Mouse (Mus musculus) megakaryocyte progenitor cell, adult 5-6 weeks (primary cell): ENCODE data around the gene Fkbpl. TPM values are rescaled to one million over a fixed set of nuclear protein-coding genes. Genes with fewer than 3 reads are reported as not detected.
A peak's percentile ranks its signal among the peaks of the same experiment; 100 is the strongest.

ENCODE experiments used
- ATAC-seq: replicated peaks from 2 replicates; pipeline ENCODE4 v1.8.0; 2016; ENCODE audit warnings: mild to moderate bottlenecking, moderate TSS enrichment, inconsistent platforms; ENCODE audit not compliant: poor library complexity
- total RNA-seq, 2 experiments: library from RNA; stranded (forward) in 1 of 2; stranded (reverse) in 1 of 2; fragments of 157-497, 149-512 nt in 1 of 2; fragments of 200-1000 nt in 1 of 2; gene quantifications; 2 replicates each; pipeline versions ENCODE4 v1.2.3 to v1.2.4; 2015 to 2017

Fkbpl gene
- total RNA-seq, 2 experiments from 2014 or later, result 4.1 to 17.7 TPM

DNA sequence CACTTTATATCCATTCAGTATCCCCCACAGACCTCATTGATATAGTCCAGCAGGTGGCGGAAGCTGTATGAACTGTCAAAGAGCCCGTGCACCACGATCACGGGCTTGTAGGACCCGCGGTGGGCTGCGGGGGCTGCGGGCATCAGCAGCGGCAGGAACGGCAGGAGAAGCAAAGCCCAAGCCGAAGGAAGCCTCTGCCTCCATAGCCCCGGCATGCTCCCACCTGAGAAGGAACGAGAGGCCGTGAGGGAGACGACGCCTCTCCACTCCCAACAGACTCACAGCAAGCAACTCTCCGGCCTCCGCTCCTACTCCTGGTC lies 17.8 kb upstream of the Fkbpl start:
- peak; percentile 47 for ATAC-seq

DNA sequence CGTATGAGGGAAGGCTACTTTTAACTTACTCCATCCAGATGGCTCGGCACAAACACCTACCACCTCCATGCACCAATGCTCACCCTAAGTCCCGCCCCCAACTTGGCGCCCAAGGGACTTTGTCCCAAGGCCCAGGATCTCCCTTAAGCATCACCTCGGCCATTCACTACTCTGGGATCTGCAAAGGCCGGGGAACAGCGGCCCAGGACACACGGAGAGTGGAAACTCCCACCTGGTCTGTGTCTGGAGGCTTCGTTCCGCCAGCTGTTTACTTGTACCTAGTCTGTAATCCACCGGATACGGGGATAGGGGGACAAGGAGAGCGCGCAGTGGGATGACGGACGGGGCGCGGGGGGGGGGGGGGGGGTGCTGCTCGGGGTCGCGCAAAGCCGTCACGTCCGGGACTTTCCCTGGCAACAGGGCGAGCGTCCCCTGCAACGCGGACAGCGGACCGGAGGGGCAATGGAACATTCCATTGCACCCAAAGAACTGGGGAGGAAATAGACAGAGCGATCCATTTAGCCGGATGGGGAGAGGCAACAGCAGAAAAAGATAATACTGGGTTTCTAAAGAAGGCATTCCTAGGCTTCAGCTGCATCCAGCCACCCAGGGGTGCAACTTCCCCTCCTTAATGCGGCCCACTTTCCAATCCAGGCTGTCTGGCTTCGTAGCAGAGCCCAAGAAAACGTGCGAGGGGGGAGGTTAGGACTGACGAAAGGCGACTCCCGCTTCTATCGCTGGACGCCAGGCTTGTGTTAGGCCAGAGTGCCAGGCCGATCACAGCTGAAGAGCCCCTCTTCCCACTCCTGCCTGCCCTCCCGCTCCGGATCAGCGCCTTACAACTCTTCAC lies 17.2 kb upstream of the Fkbpl start:
- ATAC-seq, result peak; percentile 72

DNA sequence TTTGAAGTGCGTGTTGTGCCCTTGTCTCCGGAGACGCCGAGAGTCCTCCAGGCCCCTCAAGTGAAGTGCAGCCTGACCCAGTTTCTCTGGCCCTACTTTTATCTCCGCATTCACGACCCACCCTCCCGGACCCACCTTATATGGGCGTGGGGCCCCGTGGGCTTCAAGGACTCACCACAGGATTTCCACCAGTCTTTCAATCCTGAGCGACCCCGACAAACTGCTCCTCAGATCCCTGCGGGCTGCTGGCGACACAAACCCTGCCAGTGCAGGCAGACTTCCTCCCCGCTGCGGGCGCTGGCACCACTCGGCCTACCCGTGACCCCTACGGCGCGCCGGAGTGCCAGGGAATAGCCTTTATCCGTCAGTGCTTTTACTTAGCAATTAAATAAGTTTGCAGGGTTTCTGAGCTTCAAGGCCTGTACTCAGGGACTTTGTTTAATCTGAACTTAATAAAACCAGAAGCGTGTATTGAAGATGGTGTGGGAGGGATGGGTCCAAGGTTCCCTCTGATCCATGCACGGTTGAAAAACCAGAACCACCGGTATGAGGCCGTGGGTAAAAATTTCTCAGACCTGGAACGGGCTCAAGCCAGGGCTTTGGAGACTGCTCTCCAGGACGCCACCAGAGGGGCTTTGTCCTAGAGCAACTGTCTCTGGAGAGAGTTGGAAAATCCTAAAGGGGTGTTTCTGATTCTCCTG lies 16.5 kb upstream of the Fkbpl start, which contains the start of gene Ppt2:
TSS of gene Ppt2 (minus strand) at position 568 of the 701 bp plus-strand sequence.
- no peak for ATAC-seq

DNA sequence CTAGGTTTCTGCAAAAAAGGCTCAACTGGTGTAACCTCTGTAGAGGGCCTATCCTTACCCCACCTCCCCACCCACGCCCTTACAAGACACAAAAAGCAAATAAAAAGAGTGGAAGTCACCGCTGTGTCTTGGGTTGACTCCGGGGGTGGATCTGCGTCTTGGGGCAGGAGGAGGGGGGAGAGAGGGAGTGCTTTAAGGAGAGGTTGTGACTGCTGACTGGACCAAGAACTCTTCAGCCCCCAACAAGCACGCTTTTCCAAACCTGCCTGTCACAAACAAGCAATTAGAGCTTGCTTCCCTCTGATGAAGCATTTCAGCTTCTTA lies 16.0 kb upstream of the Fkbpl start:
- no peak for ATAC-seq

DNA sequence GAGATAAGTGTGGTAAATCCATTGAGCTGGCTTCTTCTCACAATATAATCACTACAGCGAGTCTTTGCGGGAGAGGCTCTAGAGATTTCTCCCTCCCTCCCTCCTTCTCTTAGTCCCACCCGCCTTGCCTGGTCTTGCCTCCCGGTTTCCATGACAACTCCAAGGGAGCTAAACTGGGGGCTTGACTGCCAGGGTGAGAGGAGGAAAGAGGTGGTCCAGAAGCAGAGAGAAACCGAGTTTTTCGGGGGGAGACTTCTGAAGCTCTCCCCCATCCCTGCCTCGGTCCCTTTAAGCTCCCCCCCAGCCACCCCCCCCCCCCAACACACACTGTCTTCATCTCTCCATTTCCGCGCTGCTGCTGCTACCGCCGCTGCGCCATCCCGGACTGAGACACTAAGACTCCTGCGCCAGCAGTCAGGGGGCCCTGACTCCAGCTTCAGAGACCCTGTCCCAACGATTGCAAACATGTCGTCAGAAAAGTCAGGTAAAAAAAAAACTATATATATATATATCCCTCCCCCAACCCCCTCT lies 15.3 kb upstream of the Fkbpl start, which contains the start of gene Prrt1:
TSS of gene Prrt1 (plus strand) at position 313 of the 531 bp plus-strand sequence.
- ATAC-seq, result no peak

DNA sequence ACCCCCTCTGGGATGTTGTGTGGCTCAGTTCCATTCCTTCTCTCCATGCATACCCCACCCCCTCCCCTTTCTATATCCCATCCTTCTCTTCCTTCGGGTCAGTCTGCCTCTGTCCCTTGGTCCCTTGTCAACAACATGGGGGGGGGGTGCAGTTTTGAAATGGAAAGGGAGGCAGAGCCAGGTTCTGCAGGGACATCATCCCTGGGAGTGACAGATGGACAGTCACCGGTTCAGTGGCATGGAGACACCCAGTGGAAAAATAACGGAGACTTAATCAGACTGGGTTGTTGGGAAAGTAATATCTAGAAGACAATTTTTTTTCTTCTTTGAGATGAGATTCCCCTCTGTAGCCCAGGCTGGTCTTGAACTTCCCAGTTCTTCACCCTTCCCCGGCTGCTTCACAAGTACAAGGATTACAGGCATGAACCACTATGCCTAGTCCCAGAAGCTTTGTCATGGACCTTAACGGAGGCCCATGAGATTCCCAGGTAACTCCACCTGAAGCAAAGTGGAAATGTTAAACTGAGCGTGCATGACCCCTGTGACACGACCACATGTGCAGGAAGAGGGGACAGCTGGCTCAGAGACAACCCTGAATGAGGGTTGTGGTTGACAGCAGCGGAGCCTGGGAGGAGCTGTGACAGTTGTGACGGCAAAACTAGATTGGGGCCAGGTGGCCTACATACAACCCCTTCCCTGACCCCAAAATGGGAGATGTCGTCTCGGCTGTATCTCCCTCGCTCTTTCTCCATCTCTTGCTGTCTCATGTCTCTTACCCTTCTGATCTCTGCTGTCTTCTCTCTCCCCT lies 14.6 kb upstream of the Fkbpl start:
- no peak for ATAC-seq

DNA sequence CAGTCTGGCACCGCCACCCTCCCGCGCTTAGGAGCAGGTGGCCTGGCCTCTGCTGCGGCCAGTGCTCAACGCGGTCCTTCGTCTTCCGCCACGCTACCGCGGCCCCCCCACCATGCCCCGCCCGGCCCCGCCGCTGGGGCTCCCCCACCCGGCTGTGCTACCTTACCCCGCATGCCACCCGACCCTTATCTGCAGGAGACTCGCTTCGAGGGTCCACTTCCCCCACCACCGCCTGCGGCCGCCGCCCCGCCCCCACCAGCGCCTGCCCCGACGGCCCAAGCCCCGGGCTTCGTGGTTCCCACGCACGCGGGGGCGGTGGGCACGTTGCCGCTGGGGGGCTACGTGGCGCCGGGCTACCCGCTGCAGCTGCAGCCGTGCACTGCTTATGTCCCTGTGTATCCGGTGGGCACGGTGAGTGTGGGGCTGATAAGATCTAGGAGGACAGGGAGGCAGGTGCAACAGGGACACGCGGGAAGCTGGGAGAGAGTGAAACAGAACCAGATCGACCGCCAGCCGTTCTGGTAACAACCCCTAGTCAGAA lies 13.7 kb upstream of the Fkbpl start:
- ATAC-seq, result no peak

DNA sequence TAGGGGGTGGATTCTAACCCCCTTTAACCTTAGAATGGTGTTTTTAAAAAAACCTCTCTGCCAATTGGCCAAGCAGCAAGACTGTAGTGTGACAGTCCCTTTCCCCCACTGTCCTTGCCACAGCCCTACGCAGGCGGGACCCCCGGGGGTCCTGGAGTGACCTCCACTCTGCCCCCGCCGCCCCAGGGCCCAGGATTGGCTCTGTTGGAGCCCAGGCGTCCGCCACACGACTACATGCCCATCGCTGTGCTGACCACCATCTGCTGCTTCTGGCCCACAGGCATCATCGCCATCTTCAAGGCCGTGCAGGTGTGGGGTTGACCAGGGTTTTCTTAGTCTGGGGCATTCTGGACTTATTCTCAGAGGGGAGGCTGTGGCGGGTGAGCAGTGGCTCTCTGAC lies 12.9 kb upstream of the Fkbpl start:
- ATAC-seq, result no peak

DNA sequence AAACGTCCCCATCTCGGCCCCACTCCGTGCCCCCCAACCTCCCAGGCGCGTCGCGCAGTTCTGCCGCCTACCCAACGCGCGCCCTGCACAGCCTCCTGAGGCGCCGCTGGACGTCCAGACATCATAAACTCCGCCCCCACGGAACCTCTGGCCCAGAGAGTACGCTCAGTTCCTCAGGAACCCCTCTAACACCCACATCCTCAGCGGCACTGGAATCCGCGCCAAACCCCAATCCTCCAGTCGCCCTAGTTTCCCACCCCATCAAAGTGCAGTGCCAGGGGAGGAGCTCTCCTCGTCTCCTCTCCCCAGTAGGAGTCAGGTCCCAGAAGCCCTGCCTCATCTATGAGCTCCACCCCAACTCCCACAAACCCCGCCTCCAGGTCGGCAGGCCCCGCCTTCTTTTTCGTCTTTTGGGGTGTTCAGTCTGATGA lies 12.3 kb upstream of the Fkbpl start:
- ATAC-seq, result peak; percentile 83

DNA sequence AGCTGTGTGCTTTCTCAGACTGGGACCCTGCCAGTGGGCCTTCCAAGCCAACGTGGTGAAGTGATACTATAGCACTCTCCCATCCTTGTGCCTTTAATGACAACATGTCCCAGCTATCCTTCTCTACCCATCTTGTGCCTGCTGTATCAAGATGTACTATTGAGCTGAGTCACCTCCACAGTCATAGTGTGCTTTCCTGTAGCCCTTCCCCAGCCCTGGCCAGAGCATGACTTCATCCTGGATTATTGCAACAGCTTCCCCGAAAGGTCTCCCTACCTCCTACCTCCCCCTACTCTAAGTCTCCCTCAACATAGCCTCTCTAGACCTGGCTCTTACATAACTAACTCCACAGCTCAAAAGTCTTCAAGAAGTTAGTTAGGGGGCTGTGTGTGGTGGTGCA lies 8.9 kb upstream of the Fkbpl start:
- no peak for ATAC-seq

DNA sequence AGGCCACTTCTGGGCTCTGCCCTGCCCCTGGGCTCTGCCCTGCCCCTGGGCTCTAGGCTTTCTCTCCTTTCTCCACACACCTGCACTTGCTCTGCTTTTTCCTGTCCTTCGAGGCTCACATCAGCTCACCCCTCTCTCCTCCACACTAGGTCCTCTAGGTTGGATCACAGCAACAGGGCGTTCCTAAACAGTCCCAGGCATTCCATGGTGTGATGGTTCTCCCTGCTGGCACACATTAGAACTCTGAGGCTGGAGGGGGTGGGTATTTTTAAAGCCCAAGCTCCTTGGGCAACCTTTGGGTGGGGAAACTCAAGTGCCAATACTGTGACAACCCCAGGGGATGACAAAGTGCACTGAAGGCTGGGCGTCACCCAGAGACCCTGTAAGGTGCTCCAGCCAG lies 7.1 kb upstream of the Fkbpl start:
- no peak for ATAC-seq

DNA sequence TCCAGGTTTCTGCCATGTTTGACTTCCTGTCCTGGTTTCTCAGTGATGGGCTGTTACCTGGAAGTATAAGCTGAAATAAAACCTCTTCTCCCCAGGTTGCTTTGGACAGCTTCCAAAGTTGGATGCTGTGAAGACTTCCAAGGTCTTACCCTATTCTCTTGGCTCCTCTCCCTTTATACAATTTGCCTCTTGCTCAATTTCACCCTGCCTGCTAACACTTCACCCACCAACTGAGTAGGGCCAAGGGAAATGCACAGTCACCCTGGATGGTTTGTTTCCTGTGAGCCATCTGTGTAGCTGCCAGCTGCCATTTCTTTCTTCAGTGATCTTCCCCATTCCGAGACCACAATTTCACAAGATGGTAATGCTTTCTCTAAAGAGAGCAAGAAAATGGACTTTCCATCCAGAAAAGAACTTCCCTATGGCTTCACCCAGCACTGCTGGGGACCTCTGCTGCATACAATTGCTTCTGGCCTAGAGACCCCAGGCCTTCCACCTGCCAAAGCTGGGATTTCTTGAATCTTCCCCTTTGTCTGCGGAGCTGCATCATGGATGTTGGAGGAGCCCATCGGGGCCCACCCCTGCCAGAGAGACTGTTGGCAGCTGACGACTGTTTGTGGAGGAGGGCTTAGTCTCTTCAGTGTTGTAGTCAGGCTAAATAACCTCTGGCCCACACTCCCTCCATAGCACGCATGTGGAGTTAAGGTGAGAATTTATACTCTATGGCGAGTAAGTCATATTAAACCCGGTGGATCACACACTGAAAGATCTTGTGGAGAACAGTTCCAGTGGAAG lies 4.9 kb upstream of the Fkbpl start:
- peak; percentile 79 for ATAC-seq

DNA sequence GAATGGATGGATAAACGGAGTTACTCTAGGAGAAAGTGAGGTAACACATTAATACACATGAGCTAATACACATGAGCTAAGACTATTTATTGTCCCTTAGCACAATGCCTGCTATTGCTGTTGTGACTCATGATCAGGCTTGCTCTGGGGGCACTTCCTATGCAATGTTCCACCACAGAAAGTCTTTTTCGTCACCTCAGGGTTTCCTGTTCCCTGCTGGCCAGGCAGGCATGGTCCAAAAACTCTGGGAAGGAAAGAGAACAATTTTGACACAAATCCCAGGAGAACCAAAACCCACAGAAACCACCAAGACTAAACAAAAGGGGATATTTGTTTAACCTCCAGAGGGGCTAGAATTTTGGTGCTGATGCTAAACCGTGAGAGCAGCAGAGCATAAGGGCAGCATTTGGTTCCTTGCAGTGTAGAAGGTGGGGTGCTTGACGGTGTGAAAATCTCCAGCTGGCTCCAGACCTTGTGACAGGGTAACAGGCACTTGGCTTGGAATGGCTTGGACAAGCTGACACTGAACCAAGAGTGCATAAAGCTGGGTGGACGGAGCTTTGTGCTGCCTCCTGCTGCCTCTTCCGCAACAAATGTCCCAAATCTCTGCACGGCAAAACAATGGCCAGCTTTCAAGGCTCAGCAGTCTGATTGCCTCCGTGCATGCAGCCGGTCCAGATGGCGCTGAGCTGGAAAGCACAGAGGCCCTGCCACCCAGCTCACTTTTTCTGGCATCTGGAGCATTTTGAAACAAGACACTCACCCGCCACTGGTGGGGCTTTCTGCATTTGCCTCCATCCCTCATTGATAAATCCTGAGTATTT lies 3.6 kb upstream of the Fkbpl start:
- ATAC-seq, result peak; percentile 26; the same call in 1 of the 2 replicates

DNA sequence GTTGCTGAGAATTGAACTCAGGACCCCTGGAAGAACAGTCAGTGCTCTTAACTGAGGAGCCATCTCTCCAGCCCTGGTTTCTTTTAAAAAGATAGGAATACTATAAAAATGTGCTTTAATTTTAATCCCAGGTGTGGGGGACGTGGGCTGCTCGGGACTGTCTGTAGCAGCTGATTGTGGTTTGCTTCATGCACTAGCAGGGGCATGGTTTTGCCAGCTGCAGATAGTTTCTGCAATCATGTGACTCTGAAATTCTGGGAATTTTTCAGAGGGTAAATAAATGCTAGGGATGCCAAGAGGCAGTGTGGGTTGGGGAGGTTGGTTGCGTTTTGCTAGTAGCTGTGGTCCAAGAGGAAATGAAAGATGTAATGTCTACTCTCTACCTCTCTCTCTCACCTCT lies 2.6 kb upstream of the Fkbpl start:
- ATAC-seq, result no peak

DNA sequence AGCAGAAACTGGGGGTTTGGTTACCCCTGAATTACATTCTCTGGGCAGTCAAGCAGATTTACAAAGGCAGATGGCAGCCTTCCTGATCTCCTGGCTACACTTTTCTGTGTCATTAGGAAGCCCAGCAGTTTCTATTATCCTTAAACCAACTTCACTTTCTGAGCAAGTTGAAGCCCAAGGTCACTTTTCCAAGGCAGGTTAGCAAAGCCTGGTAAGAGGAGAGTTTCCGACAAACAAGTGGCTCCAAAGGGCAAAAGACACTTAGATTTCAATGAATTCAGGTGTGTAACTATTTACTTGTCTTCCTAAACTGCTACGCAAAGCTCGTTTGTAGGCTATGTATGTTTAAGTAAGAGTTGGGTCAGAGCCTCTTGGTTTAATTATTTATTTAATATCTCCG lies 1.2 kb upstream of the Fkbpl start:
- ATAC-seq, result no peak

DNA sequence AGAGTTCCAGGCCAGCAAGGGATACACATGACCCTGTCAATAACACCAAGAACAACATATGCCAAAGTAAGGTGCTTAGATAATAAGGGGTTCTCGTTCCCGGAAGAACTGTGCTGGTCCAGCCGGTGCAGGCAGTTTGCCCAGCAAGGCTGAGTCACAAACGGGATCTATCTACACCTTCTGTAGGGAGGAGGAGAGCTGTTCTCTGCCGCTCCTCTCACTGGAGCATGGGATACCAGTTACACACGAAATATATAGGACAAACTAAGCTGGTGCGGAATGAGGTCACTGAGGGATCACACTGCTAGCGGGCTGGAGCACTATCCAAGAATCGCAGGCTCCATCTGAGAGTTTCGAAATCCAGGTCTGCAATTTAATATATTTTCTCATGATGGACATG lies 620 bp upstream of the Fkbpl start:
- no peak for ATAC-seq

DNA sequence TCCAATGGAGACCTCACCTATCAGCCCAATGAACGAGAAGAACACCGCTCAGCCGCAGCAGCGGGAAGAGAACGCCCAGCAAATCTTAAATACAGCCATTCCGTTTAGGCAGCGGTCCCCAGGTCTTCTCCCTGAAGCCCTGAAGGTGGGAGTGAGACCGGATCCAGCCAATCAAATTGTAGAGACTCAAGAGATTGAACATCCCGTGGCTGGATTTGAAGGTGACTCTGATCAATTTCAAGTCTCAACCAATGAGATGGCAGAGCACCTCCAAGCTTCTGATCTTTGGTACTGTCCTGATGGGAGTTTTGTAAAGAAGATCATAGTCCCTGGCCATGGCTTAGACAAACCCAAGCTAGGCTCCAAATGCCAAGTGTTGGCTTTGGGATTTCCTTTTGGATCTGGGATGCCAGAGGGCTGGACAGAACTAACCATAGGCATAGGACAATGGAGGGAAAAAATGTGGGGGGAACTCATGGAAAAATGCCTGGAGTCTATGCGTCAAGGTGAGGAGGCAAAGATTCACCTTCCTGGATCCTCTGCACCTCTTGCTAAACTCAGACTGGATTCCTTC lies 779 bp downstream of the Fkbpl start:
- ATAC-seq, result no peak

DNA sequence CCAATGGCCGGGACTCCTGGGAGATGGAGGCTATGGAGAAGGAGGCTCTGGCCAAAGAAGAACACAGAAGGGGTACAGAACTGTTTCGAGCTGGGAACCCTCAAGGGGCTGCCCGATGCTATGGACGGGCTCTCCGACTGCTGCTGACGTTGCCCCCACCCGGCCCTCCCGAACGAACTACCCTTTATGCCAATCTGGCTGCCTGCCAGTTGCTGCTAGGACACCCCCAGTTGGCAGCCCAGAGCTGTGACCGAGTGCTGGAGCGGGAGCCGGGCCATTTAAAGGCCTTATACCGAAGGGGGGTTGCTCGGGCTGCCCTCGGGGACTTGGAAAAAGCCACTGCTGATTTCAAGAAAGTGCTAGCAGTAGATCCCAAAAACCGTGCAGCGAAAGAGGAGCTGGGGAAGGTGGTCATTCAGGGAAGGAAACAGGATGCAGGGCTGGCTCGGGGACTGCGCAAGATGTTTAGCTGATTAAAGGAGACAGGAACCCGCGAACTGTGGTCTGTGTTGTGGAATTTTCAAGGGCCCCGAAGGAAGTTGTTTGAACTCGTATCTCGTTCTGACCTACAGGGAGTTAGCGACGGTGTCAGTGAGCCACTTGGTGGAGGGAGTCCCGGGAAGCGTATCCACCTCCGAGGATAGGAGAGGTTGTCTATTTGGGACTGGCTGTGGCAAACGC lies 1.4 kb downstream of the Fkbpl start:
- ATAC-seq, result no peak
